Mouse (Mus musculus) common myeloid progenitor, adult 5-6 weeks (primary cell): ENCODE results near the gene Cux1. TPM values are rescaled to one million over a fixed set of nuclear protein-coding genes. Genes with fewer than 3 reads are reported as not detected.

Source experiments
- ATAC-seq: replicated peaks from 2 replicates; pipeline ENCODE4 v1.8.0; 2016; ENCODE audit warnings: low read depth, mild to moderate bottlenecking, moderate TSS enrichment, inconsistent platforms; ENCODE audit not compliant: poor library complexity, severe bottlenecking
- total RNA-seq: library from RNA; stranded (forward); fragments of 200-1000, 187-1606 nt; gene quantifications from 2 replicates; pipeline ENCODE4 v1.2.3, GENCODE M21; 2017

The Cux1 gene
- total RNA-seq, 1 experiment from 2014 or later = 202 TPM

DNA sequence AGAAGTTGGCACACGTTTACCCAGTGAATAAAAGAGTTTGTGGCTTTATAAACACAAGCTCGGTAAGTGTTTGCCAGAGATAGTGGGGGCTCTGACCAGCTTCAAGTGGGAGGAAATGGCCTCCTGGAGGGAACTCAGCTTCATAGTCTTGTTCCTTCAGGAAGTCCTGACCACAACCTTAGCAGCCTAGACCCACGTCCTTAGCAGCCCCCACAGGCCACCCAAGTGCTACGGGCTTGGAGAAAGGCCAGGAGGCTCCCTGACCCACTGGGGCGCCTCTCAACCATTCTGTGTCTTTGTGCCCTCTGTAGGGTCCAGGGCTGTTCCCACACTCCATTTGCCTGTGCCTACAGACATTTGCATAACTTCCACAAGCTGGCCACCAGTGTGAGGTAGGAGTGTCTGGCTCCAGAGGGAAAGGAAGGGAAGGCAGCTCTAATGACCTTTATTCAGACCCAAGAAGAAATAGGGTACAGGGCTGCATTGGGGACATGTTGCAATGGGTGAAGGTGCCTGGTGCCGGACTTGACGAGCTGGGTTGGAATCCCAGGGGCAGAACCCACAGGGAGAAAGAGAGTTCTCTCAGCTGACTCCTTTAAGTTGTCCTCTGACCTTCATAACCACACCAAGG lies 340.9 kb downstream of the Cux1 start:
- ATAC-seq = peak; percentile 88

DNA sequence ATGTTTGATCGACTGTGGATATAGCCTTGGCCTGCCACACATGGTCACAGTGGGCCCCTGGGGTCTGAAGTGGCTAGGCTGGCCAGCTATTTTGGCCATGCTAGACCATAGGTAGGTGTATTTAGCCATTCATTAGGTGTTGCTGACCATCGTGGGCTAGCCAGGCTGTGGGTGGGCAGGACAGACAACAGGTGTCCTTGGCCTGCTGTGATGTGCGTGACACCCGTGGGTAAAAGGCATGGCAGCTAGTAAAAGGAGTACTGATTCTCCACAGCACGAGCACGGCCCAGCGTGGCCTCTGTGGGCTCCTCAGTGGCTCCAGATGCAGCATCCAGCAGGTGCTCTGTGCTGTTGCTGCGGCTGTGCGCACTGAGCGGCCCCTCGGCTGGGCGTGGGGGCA lies 348.7 kb downstream of the Cux1 start:
- ATAC-seq = no peak

DNA sequence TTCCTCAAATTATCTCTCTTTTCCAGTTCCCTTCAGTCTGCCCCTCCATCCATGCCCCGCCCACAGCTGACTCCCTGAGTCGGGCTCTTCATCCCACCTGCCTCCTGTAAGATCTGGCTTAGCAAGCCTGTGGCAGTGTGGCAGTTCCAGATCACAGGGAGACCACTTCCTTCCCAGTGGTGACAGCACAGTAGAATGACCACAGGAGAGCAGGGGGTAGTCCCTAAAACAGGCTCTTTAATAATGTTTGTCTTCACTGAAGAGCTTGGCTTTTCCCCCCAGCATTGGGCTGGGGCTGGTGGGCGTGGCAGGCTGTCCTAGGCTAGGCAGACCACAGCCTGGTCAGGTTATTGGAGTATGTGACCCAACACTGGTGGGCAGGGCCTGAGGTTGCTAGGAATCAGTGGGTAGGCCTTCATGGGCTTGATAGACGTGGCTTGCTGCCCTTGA lies 349.3 kb downstream of the Cux1 start:
- peak; percentile 83 for ATAC-seq

DNA sequence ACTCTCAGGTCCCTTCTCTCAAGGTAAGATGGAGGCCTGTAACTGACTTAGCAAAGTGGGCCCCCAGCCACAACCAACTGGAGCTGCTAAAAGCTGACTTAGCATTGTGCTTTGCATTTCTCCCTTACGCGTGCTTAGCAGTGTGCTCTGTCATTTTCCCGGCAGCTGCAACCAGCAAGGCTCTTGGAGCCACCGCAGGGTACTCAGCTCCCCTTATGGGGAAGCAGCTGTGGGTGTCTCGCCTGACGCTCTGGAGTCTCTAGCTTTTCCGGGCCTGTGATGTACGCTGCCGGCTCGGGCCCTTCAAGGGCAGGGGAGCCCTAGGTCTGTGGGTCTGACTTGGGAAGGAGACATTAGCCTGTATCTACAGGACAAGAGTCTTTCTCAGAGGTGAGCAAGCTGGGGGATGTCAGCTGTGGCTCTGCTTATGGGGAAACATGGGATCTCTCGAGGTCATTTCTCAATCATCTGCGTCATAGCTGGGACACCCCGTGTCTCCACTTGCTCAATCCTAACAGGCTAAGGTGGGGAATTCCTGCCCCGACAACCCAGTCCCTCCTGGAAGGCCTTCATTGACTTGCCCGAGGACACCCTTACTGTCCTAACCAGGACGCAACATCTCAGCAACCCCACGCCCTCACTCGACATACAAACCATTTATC lies 350.2 kb downstream of the Cux1 start:
- ATAC-seq = peak; percentile 6; the same call in 1 of the 2 replicates

DNA sequence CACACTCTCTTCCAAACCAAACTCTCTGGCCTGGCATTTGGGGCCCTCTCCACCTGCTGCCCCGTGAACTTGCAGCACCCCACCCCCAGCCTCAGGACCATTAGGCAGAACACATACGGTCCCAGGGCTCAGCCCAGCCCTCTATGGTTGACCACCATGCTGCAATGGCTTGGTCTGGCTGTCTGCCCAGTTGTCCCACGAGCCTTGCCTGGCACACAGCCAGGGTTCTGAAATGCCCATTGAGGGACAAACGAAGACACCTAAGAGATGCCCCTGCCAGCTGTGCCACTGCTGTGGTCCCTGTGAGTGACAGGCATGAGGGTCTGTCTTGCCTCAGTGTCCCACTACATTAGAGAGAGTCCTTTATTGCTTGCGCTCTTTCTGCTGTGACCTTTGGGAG lies 351.3 kb downstream of the Cux1 start:
- no peak for ATAC-seq

DNA sequence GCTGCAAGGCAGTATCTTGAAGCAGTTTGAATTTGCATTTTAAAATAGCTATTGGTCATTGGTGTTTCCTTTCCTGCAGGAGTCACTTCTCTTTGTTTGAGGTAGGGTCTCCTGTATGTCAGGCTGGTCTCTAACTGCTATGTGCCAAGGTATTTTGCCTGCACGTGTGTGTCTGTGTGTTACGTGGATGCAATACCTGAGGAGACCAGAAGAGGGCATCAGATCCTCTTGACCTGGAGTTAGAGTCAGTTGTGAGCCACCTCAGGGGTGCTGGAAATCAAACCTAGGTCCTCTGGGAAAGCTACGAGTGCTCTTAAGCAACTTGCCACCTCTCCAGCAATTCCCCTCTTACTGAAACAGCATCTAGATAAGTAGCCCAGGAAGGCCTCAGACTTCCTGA lies 352.1 kb downstream of the Cux1 start:
- ATAC-seq = no peak

DNA sequence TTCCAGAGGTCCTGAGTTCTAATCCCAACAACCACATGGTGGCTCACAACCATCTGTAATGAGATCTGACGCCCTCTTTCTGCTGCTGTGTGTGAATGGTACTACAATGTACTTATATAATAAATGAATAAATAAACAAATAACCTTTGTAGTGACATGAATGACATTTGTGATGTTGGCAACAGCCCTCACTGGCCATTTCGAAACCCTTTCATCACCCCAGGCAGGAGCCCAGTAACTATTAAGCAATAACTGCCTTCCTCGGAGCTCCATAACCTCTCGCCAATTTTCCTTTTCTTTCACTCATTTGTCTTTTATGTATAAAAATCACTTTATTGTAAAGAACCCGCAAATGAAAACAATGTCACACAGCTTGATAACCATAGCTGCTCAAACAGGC lies 353.6 kb downstream of the Cux1 start:
- no peak for ATAC-seq

DNA sequence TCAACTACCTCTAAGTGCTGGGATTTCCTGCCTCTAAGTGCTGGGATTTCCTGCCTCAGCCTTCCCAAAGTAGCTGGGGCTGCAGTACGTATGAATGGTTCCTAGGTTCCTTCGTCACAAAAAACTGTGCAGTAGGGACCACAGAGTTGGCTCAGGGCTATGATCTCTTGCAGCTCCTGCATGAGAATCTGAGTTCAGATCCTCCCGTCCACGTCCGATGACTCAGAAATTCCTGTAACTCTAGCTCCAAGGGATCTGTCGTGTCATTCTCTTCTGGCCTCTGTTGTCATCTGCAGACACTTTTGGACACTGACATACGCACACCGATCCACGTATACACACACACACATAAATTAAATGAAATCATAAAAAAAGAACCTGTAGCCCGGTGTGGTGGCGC lies 354.6 kb downstream of the Cux1 start:
- ATAC-seq = no peak

DNA sequence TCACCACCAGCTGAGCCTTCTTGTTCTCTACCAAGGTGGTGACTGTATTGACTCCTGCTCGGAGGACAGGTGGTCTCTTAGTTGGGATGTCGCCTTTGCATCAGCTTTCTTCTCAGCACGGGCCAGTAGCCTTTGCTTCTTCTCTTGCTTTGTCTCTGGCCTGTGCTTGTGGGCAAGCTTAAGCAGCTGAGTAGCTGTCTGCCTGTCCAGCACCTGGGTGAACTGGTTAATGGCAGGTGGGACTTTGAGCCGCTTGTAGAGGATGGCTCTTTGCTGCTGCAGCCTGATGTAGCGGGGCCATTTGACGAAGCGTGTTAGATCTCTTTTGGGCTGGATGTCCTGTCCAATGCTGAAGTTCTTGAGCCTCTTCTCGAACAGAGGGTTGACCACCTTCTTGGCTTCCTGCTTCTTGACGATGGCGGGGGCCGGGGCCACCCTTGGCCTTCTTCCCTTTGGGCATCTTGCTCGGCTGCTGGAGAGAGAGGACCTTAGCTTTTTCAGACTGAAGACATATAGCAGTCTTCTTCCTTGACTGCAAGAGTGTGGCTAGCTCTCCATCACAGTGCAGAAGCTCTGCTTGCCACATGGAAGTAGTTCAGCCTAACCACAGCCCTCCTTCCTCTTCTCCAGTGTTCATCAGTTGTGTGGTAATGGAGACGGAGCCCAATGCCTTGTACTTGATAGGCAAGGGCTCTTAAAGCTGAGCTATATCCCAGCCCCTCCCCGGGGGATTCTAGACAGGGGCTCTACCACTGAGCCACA lies 355.8 kb downstream of the Cux1 start:
- ATAC-seq = peak; percentile 89

DNA sequence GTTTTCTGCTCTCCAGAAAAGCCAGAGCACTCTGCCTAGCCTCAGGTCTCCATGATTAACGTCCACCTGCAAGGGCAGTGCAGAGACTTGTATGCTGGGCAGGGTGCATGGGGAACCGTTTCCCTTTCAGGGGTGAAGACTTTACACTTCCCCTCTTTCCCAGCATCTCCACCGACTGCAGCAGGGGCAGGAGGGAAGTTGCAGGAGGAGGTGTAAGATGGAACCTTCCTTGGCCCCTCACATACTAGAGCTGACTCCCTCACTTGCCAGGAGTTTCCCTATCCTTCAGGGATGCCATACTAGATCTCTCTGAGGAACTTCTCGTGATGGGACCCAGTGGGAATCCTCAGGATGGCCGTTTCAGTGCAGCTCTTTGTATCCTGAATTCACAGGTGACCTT lies 356.7 kb downstream of the Cux1 start:
- ATAC-seq = 0 out of 2 replicates have a peak, but pooled peaks have one; percentile 29

DNA sequence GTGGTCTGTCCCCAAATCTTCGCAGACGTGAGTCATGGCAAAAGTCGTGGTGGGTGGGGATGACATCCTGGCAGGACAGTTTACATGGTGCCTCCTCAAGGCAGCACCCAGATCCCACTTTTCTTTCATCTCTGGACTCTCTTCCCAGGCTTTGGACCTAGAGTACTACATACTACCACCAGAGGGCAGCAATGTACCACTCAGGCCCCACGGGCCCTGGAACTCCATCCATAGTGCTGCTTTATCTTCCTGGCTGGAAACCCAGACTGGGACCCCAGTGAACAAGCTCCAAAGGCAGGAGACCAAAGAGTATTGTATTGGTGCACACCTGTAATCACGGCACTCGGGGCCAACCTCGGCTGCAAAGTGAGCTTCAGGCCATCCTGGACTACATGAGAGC lies 365.5 kb downstream of the Cux1 start:
- ATAC-seq = peak; percentile 42

DNA sequence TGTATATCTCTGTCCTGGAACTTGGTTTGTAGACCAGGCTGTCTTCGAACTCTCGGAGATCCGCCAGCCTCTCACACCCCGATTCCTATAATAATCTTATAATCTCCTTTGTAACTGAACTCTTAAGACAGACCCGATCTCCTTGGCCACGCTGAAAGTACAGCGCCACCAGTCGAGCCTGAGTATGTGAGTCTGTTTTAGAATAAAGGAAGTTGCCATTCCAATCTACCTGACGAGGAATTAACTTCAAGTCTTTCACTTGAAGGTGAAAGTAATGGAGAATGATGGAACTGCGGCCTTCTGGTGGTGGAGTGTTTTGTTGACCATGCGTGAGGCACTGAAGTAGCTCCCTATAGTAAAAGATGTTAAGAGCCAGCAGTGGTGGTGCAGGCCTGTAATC lies 367.8 kb downstream of the Cux1 start:
- no peak for ATAC-seq

DNA sequence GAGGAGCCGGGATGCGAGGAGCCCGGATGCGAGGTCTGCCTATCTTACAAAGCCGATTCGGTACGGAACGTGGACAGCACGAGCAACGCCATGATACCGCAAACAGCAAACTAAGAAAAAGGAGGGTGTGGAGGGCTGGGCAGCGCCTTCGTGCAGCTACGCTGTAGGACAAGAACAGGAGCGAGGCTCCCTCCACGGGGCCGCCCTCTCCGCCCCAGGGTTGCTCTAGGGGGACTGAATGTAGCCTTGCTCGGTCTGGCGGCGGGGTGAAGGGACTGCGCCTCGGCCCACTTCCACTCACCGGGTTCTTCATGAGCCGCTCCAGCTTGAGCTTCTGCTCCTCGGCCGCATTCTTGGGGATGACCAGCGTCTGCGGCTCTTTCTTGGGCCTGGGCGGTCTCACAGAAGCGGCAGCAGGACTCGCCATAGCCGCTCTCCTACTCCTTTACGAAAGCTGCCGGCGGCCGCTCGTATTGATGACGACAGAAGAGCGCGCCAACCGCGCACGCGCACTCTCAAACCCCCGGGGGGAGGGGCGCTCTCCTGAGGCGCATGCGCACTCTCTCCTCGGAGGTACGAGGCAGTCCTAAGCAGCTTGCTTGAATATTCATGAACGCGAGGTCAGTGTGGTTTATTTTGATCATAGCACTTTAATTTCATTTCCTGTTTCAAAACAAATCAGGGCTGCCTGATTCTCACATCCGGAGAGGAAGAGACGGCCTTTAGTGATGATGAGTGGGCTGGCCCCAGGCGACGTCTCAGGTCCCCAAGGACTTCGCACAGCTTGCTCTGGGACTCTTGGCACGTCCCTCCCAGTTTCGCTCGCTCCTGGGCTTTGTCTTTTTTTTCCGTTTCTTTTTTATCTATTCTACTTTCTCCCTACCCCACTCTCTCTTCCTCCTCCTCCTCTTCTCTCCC lies 368.6 kb downstream of the Cux1 start, which contains the start of gene Prkrip1:
Gene Prkrip1, minus strand, starts transcription at position 490 of the 918 bp plus-strand sequence.
- ATAC-seq = peak; percentile 83

Other genes starting within 250 kb of the Cux1 start
- 1.1 TPM in 1 of 2 replicates, not detected in the other for gene Myl10, start 125.7 kb upstream of the Cux1 start, total RNA-seq